Mouse (Mus musculus) CH12.LX (cell line): ENCODE data around the gene Slc30a9. TPM values are rescaled to one million over a fixed set of nuclear protein-coding genes. Genes with fewer than 3 reads are reported as not detected.
A peak's percentile ranks its signal among the peaks of the same experiment; 100 is the strongest.

Source experiments
- DNase-seq: peaks from one replicate; pipeline ENCODE4 v3.0.0-alpha.2; 2013; ENCODE audit errors: extremely low read depth
- H3K27ac ChIP-seq: 2 replicates; pipeline ENCODE4 v1.5.1; 2012; ENCODE audit warnings: low read depth, mild to moderate bottlenecking, control low read depth, moderate library complexity; ENCODE audit not compliant: insufficient read depth
- H3K27me3 ChIP-seq: replicated peaks from 2 replicates; pipeline ENCODE3; 2012; ENCODE audit warnings: inconsistent platforms
- H3K36me3 ChIP-seq, 2 experiments: replicated peaks in 1 of 2; 2 replicates each; pipeline versions ENCODE3 to v1.6.1; 2012; ENCODE audit warnings: inconsistent platforms in 1 of 2, low read length in 1 of 2, mild to moderate bottlenecking in 1 of 2, mixed read lengths in 1 of 2, moderate library complexity in 1 of 2; ENCODE audit not compliant: control insufficient read depth in 1 of 2, insufficient read depth in 1 of 2
- H3K4me1 ChIP-seq, 2 experiments: 2 replicates each; pipeline ENCODE4 v1.6.1; 2012; ENCODE audit warnings: inconsistent platforms in 1 of 2, moderate library complexity in 1 of 2; ENCODE audit not compliant: insufficient read depth in 2 of 2, control insufficient read depth in 1 of 2
- H3K4me2 ChIP-seq: 2 replicates; pipeline ENCODE4 v1.6.1; 2012; ENCODE audit warnings: low read depth, mild to moderate bottlenecking, control low read depth; ENCODE audit not compliant: poor library complexity, insufficient read depth, severe bottlenecking
- H3K4me3 ChIP-seq, 3 experiments: fragments of 150-350 bp in 1 of 3; sonication (generic) in 1 of 3; replicated peaks in 1 of 3; 2 replicates each; pipeline versions ENCODE3 to v1.5.1; 2011 to 2012; ENCODE audit warnings: low read depth in 2 of 3, low read length in 2 of 3, mild to moderate bottlenecking in 2 of 3, moderate library complexity in 2 of 3, control low read depth in 1 of 3, improper control_type of control experiment in 1 of 3, inconsistent platforms in 1 of 3, mixed read lengths in 1 of 3; ENCODE audit not compliant: poor library complexity in 1 of 3
- H3K79me2 ChIP-seq: replicated peaks from 2 replicates; pipeline ENCODE4 v1.6.1; 2012; ENCODE audit warnings: mild to moderate bottlenecking, moderate library complexity; ENCODE audit not compliant: control insufficient read depth, poor library complexity, insufficient read depth, severe bottlenecking; ENCODE audit errors: extremely low read depth
- H3K9ac ChIP-seq: 2 replicates; pipeline ENCODE4 v1.6.1; 2012; ENCODE audit warnings: low read depth, mild to moderate bottlenecking, control low read depth, moderate library complexity; ENCODE audit not compliant: insufficient read depth
- H3K9me3 ChIP-seq: replicated peaks from 2 replicates; pipeline ENCODE3; 2012; ENCODE audit warnings: low read length, inconsistent platforms, mixed read lengths
- CHD1 ChIP-seq: IDR thresholded peaks from 2 replicates; pipeline ENCODE4 v1.6.1; 2012; ENCODE audit warnings: low read depth, low read length, improper control_type of control experiment, inconsistent platforms
- E2F4 ChIP-seq: IDR thresholded peaks from 2 replicates; pipeline ENCODE4 v1.6.1; 2011; ENCODE audit warnings: low read depth, low read length, improper control_type of control experiment; ENCODE audit not compliant: insufficient replicate concordance
- ELF1 ChIP-seq: IDR thresholded peaks from 2 replicates; pipeline ENCODE4 v1.6.1; 2014; ENCODE audit warnings: low read depth, mild to moderate bottlenecking, inconsistent platforms, low read length, improper control_type of control experiment
- HCFC1 ChIP-seq: IDR thresholded peaks from 2 replicates; pipeline ENCODE4 v1.6.1; 2012; ENCODE audit warnings: low read depth, mild to moderate bottlenecking, inconsistent platforms, low read length, improper control_type of control experiment
- IRF4 ChIP-seq: IDR thresholded peaks from 2 replicates; pipeline ENCODE4 v1.6.1; 2014; ENCODE audit warnings: low read depth, mild to moderate bottlenecking, inconsistent platforms, low read length, improper control_type of control experiment
- KAT2A ChIP-seq: IDR thresholded peaks from 2 replicates; pipeline ENCODE4 v1.6.1; 2012; ENCODE audit warnings: low read length, improper control_type of control experiment, inconsistent platforms; ENCODE audit not compliant: insufficient replicate concordance
- MAFK ChIP-seq: IDR thresholded peaks from 2 replicates; pipeline ENCODE4 v1.6.1; 2011; ENCODE audit warnings: low read length, improper control_type of control experiment; ENCODE audit not compliant: insufficient replicate concordance
- MAX ChIP-seq: IDR thresholded peaks from 2 replicates; pipeline ENCODE4 v1.6.1; 2011; ENCODE audit warnings: low read length, improper control_type of control experiment
- MAZ ChIP-seq: IDR thresholded peaks from 2 replicates; pipeline ENCODE4 v1.6.1; 2012; ENCODE audit warnings: low read depth, mild to moderate bottlenecking, inconsistent platforms, low read length, improper control_type of control experiment, moderate library complexity
- MEF2A ChIP-seq: IDR thresholded peaks from 2 replicates; pipeline ENCODE4 v1.6.1; 2014; ENCODE audit warnings: low read depth, mild to moderate bottlenecking, inconsistent platforms, low read length, improper control_type of control experiment, borderline replicate concordance
- MYC ChIP-seq: IDR thresholded peaks from 2 replicates; pipeline ENCODE4 v1.6.1; 2011; ENCODE audit warnings: low read depth, mild to moderate bottlenecking, improper control_type of control experiment, low read length
- NELFE ChIP-seq: IDR thresholded peaks from 2 replicates; pipeline ENCODE4 v1.6.1; 2011; ENCODE audit warnings: low read depth, low read length, improper control_type of control experiment
- NRF1 ChIP-seq: IDR thresholded peaks from 2 replicates; pipeline ENCODE4 v1.6.1; 2014; ENCODE audit warnings: low read depth, mild to moderate bottlenecking, inconsistent platforms, low read length, improper control_type of control experiment, moderate library complexity
- POLR2AphosphoS2 ChIP-seq: IDR thresholded peaks from 2 replicates; pipeline ENCODE4 v1.6.1; 2011; ENCODE audit warnings: low read depth, low read length, improper control_type of control experiment
- TBP ChIP-seq: conservative IDR thresholded peaks from 2 replicates; pipeline ENCODE4 v1.6.1; 2011; ENCODE audit warnings: low read depth, low read length, improper control_type of control experiment
- UBTF ChIP-seq: IDR thresholded peaks from 2 replicates; pipeline ENCODE4 v1.6.1; 2012; ENCODE audit warnings: low read depth, mild to moderate bottlenecking, inconsistent platforms, low read length, improper control_type of control experiment, moderate library complexity
- USF2 ChIP-seq: conservative IDR thresholded peaks from 2 replicates; pipeline ENCODE4 v1.6.1; 2011; ENCODE audit warnings: low read depth, low read length, improper control_type of control experiment
- ZKSCAN1 ChIP-seq: IDR thresholded peaks from 2 replicates; pipeline ENCODE4 v1.6.1; 2012; ENCODE audit warnings: low read depth, inconsistent platforms, low read length, improper control_type of control experiment, borderline replicate concordance
- ZNF384 ChIP-seq: IDR thresholded peaks from 2 replicates; pipeline ENCODE4 v1.6.1; 2012; ENCODE audit warnings: low read depth, low read length, improper control_type of control experiment, inconsistent platforms
- dilution Hi-C: fragments of 300-500 bp; cut with MboI; formaldehyde crosslinking; loops from 2 replicates; pipeline ENCODE4 v1.14.3; 2020; ENCODE audit warnings: low sequenced_read_pairs; ENCODE audit not compliant: extremely low pct_unique_long_range_greater_than_20kb, extremely low pct_ligation_motif_present
- in situ Hi-C: fragments of 300-500 bp; cut with MboI; formaldehyde crosslinking; loops from 3 replicates; pipeline ENCODE4 v1.14.3; 2019; ENCODE audit warnings: low sequenced_read_pairs, low pct_ligation_motif_present, low pct_unique_long_range_greater_than_20kb, mixed read lengths
- polyA plus RNA-seq: library from polyadenylated mRNA; unstranded; fragments of >175 nt; gene quantifications from 2 replicates; pipeline ENCODE4 v1.2.1, GENCODE M21; 2012; ENCODE audit warnings: low read depth; ENCODE audit not compliant: insufficient read length
- total RNA-seq, 2 experiments: library from RNA; depleted of rRNA; stranded (reverse); fragments of 300-350 nt in 1 of 2; fragments of >200 nt in 1 of 2; gene quantifications; 2 replicates each; pipeline ENCODE4 v1.2.3; 2012 to 2014

The Slc30a9 gene
- total and polyA plus RNA-seq, 3 experiments = 19.6 to 41.2 (median 35.6) TPM

DNA sequence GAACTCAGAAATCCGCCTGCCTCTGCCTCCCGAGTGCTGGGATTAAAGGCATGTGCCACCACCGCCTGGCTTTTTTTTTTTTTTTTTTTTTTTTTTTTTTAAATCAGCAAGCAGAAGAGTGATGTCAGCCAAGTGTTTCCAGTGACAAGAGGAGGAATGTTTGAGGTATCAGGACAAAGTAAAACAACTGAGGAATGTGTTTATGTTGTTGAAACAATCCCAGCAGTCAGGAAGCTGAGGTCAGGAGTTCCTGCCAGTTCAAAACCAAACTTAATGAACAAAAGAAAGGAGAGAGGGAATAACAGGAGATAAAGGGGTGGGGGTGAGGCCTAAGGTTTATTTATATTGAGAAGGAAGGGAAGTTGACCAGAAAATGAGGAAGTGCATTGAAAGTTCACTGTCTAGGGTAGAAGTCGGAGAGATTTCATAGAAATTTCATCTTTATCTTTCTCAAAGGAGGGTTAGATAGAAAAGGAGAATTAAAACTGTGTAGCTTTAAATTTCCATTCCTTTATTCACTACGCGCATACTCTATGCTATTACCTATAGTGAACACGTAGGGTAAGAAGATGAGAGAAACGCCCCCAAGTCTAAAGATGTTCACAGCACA, 4.9 kb upstream of the Slc30a9 start:
- H3K9ac ChIP-seq = no peak overlapping the region
- no peaks in the 10 kb centered on the region for H3K9me3 ChIP-seq
- H3K4me2 ChIP-seq = no peak overlapping the region
- no peaks in the 10 kb centered on the region for H3K79me2 ChIP-seq
- dilution Hi-C loops = no loop called here
- H3K4me3 ChIP-seq = no peak overlapping the region
- no peaks in the 10 kb centered on the region for H3K27me3 ChIP-seq
- in situ Hi-C loops = no loop called here
- peaks cover 0 to 14% of the 10 kb centered on the region in 2 experiments; a peak in 1 of 4 replicates for H3K4me1 ChIP-seq
- TF ChIP-seq POLR2AphosphoS2 (no peak), ZKSCAN1 (no peak), MAFK (no peak), IRF4 (no peak), TBP (no peak), KAT2A (no peak), NRF1 (no peak), ZNF384 (no peak), NELFE (no peak), MAX (no peak), MEF2A (no peak), MAZ (no peak), UBTF (no peak), MYC (no peak), USF2 (no peak)
- H3K27ac ChIP-seq = no peak overlapping the region
- H3K36me3 ChIP-seq = peaks cover 0 to 26% of the 10 kb centered on the region in 2 experiments
- DNase-seq = peak; percentile 7

DNA sequence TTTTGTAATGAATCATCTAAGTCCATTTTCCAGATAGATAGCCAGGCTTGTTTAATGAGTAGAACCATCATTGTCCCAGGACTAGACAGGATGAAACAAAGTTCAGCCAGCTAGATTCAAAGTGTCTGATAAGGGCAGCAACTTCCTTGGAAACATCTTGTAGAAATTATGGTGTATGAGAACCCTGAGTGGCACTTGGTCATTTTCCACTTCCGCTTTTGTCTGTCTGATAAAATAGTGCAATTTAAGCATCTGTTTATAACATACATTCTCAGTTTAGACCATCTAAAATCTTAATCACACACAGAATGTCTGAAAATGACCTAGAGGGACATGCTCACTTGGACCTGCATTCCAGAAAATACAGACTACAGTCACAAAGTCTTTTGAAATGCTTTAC, 2.9 kb upstream of the Slc30a9 start:
- no peak overlapping the region for H3K4me3 ChIP-seq
- no peak overlapping the region for H3K27ac ChIP-seq
- no peak for DNase-seq
- H3K9me3 ChIP-seq = no peaks in the 10 kb centered on the region
- peaks cover 0 to 19% of the 10 kb centered on the region in 2 experiments for H3K36me3 ChIP-seq
- no peak overlapping the region for H3K4me2 ChIP-seq
- H3K79me2 ChIP-seq = peaks cover 13% of the 10 kb centered on the region
- dilution Hi-C loops (no loop called here), in situ Hi-C loops (no loop called here)
- no peak for TF ChIP-seq NRF1
- no peak for TF ChIP-seq CHD1
- no peak for TF ChIP-seq IRF4
- no peak for TF ChIP-seq ELF1
- no peak for TF ChIP-seq HCFC1
- TF ChIP-seq E2F4 = no peak
- no peak overlapping the region for H3K9ac ChIP-seq
- peaks cover 0 to 25% of the 10 kb centered on the region in 2 experiments; a peak in 2 of 4 replicates for H3K4me1 ChIP-seq
- no peaks in the 10 kb centered on the region for H3K27me3 ChIP-seq
